Mouse (Mus musculus) heart, postnatal 36 days (tissue): ENCODE data around the gene Akap8l. TPM values are rescaled to one million over a fixed set of nuclear protein-coding genes. Genes with fewer than 3 reads are reported as not detected.

Experiments
- DNase-seq, 2 experiments: peaks; one replicate each; pipeline ENCODE4 v3.0.0; 2021 to 2022
- intact Hi-C: fragments of 180-260 bp; cut with DNase I; formaldehyde crosslinking; loops from one replicate; pipeline ENCODE4 v1.15.1; 2025
- microRNA-seq, 2 experiments: library from miRNA; unstranded; fragments of <30 nt; microRNA quantifications; one replicate each; pipeline ENCODE4 v1.2.0; 2021; ENCODE audit warnings: borderline number of aligned reads in 2 of 2
- total RNA-seq, 2 experiments: library from RNA; stranded (reverse); gene quantifications; 2 replicates each; pipeline ENCODE4 v1.2.3; 2021

Akap8l gene
- total RNA-seq, 2 experiments from 2014 or later = 44.5 to 55.7 TPM

DNA sequence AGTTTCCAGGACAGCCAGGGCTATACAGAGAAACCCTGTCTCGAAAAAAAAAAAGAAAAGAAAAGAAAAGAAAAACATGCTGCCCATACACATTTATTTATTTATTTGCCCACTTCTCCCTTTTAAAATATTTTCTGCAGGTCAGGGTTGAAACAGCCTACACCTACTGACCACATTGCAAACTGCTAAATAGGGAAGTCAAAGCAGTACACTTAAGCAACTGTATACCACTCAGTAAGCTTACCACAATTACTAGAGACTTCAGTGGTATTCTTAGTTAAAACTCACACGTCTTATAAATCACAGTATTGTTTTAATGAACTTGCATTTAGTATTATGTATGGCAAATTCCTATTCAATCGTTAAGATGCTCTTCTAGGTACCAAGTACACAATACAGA, 69.8 kb downstream of the Akap8l start:
- no peak for DNase-seq

GRCm38 (mm10) chr17:32277201-32277600, 73.2 kb downstream of the Akap8l start:
- no peak for DNase-seq
- intact Hi-C loops = no loop called here

More for the DNA sequence above, 69.8 kb downstream of the Akap8l start:
- intact Hi-C loops = no loop called here

GRCm38 (mm10) chr17:32275568-32275967, 74.8 kb downstream of the Akap8l start:
- DNase-seq = no peak

More at GRCm38 (mm10) chr17:32275568-32275967, 74.8 kb downstream of the Akap8l start:
- intact Hi-C loops = no loop called here

Small RNA genes lying within 50 kb of the gene (microRNA-seq; reads per million reads assigned to microRNA genes)
- 0 reads per million in 2 experiments for gene Gm22201

Other genes starting within 250 kb of the Akap8l start
- 10 to 100 TPM; 25.1 to 26.4 TPM for gene Notch3, start 183.8 kb downstream of the Akap8l start, total RNA-seq
- gene Ephx3, start 161.1 kb downstream of the Akap8l start, total RNA-seq = under 1 TPM; 0.92 to 0.97 TPM
- 10 to 100 TPM; 52.3 to 55.0 TPM for gene Brd4, start 65.9 kb downstream of the Akap8l start, total RNA-seq
- 10 to 100 TPM; 37.3 to 50.4 TPM for gene Akap8, start 29.4 kb downstream of the Akap8l start, total RNA-seq
- gene Wiz, start 38.8 kb upstream of the Akap8l start, total RNA-seq = 10 to 100 TPM; 18.9 to 19.1 TPM
- under 1 TPM; 0.60 to 0.97 TPM for gene Rasal3, start 53.0 kb upstream of the Akap8l start, total RNA-seq
- gene Pglyrp2, start 73.6 kb upstream of the Akap8l start, total RNA-seq = not detected
- not detected for gene Cyp4f39, start 102.1 kb upstream of the Akap8l start, total RNA-seq
- gene Cyp4f17, start 155.4 kb upstream of the Akap8l start, total RNA-seq = 1 to 10 TPM; 5.7 to 7.1 TPM
- gene Cyp4f16, start 186.0 kb upstream of the Akap8l start, total RNA-seq = 1 to 10 TPM; 6.6 to 9.9 TPM